Mouse (Mus musculus) left cerebral cortex, postnatal 25 days (tissue): Measurements from ENCODE around the gene Trim2. TPM values are rescaled to one million over a fixed set of nuclear protein-coding genes. Genes with fewer than 3 reads are reported as not detected.

Source experiments
- DNase-seq, 2 experiments: peaks; one replicate each; pipeline ENCODE4 v3.0.0; 2022; ENCODE audit warnings: low spot score in 2 of 2, mixed read lengths in 1 of 2
- intact Hi-C: fragments of 180-260 bp; cut with DNase I; formaldehyde crosslinking; loops from one replicate; pipeline ENCODE4 v1.15.1; 2025
- total RNA-seq, 2 experiments: library from RNA; stranded (reverse); gene quantifications; 2 replicates each; pipeline ENCODE4 v1.2.3; 2021

Trim2 gene
- total RNA-seq, 2 experiments from 2014 or later, result 239 to 257 TPM

- DNase-seq, result no peak
- intact Hi-C loops, result no loop called here
These were observed 71.0 kb downstream of the Trim2 start for GRCm38 (mm10) chr3:84235420-84236304.

- DNase-seq, result no peak
- intact Hi-C loops, result no loop called here
These were observed 72.1 kb downstream of the Trim2 start for GRCm38 (mm10) chr3:84234562-84234961.

GRCm38 (mm10) chr3:84233663-84234415, 72.8 kb downstream of the Trim2 start:
- peak in 1 of 2 experiments; percentile 86 for DNase-seq
- intact Hi-C loops, result loop anchor here (1.0 kb wide), 1 partner anchor 12 kb away; no protein-coding TSS in a partner anchor

- DNase-seq, result no peak
- intact Hi-C loops, result no loop called here
These were observed 74.4 kb downstream of the Trim2 start for GRCm38 (mm10) chr3:84232312-84232711.

GRCm38 (mm10) chr3:84230988-84231387, 75.7 kb downstream of the Trim2 start:
- no peak for DNase-seq
- intact Hi-C loops, result no loop called here

GRCm38 (mm10) chr3:84228911-84229310, 77.8 kb downstream of the Trim2 start:
- DNase-seq, result peak; percentile 33 to 53
- intact Hi-C loops, result no loop called here

- DNase-seq, result peak; percentile 35 to 44
- intact Hi-C loops, result no loop called here
These were observed 78.3 kb downstream of the Trim2 start for GRCm38 (mm10) chr3:84228203-84228870.

- intact Hi-C loops, result no loop called here
- no peak for DNase-seq
These were observed 79.0 kb downstream of the Trim2 start for GRCm38 (mm10) chr3:84227628-84228027.

- intact Hi-C loops, result loop anchor here (5.0 kb wide), 1 partner anchor 48 kb away; no protein-coding TSS in a partner anchor
- DNase-seq, result no peak
These were observed 81.7 kb downstream of the Trim2 start for GRCm38 (mm10) chr3:84224982-84225381.

GRCm38 (mm10) chr3:84220748-84221147, 85.9 kb downstream of the Trim2 start:
- DNase-seq, result peak; percentile 84 to 94
- intact Hi-C loops, result loop anchor here (1.0 to 5.0 kb wide), 2 partner anchors 39 to 43 kb away; no protein-coding TSS in a partner anchor

- intact Hi-C loops, result loop anchor here (1.0 to 5.0 kb wide), 2 partner anchors 39 to 43 kb away; no protein-coding TSS in a partner anchor
- peak in 1 of 2 experiments; percentile 37 for DNase-seq
These were observed 86.4 kb downstream of the Trim2 start for GRCm38 (mm10) chr3:84220326-84220725.

- DNase-seq, result peak in 1 of 2 experiments; percentile 39
- intact Hi-C loops, result loop anchor here (1.0 to 5.0 kb wide), 2 partner anchors 40 to 42 kb away; no protein-coding TSS in a partner anchor
These were observed 86.9 kb downstream of the Trim2 start for GRCm38 (mm10) chr3:84219720-84220273.

GRCm38 (mm10) chr3:84219166-84219710, 87.4 kb downstream of the Trim2 start:
- DNase-seq, result no peak
- intact Hi-C loops, result no loop called here

- no peak for DNase-seq
- intact Hi-C loops, result no loop called here
These were observed 88.2 kb downstream of the Trim2 start for GRCm38 (mm10) chr3:84218498-84218897.

GRCm38 (mm10) chr3:84217961-84218351, 88.7 kb downstream of the Trim2 start:
- DNase-seq, result no peak
- intact Hi-C loops, result no loop called here

GRCm38 (mm10) chr3:84217118-84217960, 89.3 kb downstream of the Trim2 start:
- intact Hi-C loops, result no loop called here
- no peak for DNase-seq

- peak in 1 of 2 experiments; percentile 27 for DNase-seq
- intact Hi-C loops, result loop anchor here (2.0 kb wide), 1 partner anchor 25 kb away; no protein-coding TSS in a partner anchor
These were observed 90.8 kb downstream of the Trim2 start for GRCm38 (mm10) chr3:84215743-84216360.

GRCm38 (mm10) chr3:84215253-84215652, 91.4 kb downstream of the Trim2 start:
- DNase-seq, result peak; percentile 40 to 42
- intact Hi-C loops, result loop anchor here (2.0 kb wide), 1 partner anchor 24 kb away; no protein-coding TSS in a partner anchor
